Mouse (Mus musculus) ES-Bruce4 (cell line): ENCODE results near the gene Lca5.

Source experiments
- CTCF ChIP-seq: IDR thresholded peaks from one replicate; pipeline ENCODE4 v1.8.1; 2011; ENCODE audit warnings: low read depth, low read length
- POLR2A ChIP-seq: IDR thresholded peaks from one replicate; pipeline ENCODE4 v1.8.1; 2011; ENCODE audit warnings: low read length; ENCODE audit not compliant: insufficient read depth

GRCm38 (mm10) chr9:83391996-83392395 lies 48.9 kb downstream of the Lca5 start:
- TF ChIP-seq CTCF = no peak
- no peak for TF ChIP-seq POLR2A
